Mouse (Mus musculus) testis, adult 2 months (tissue): ENCODE results near the gene Nap1l2.

Source experiments
- CTCF ChIP-seq: fragments of 200-500 bp; IDR thresholded peaks from 2 replicates; pipeline ENCODE4 v1.5.1; 2012; ENCODE audit warnings: low read depth, mild to moderate bottlenecking, inconsistent platforms, low read length, moderate library complexity; ENCODE audit not compliant: control insufficient read depth, insufficient read depth, insufficient replicate concordance
- POLR2A ChIP-seq: fragments of 200-500 bp; IDR thresholded peaks from 2 replicates; pipeline ENCODE4 v1.6.1; 2012; ENCODE audit warnings: low read depth, mild to moderate bottlenecking, inconsistent platforms, low read length, moderate library complexity; ENCODE audit not compliant: control insufficient read depth

GRCm38 (mm10) chrX:103185781-103186430 is 534 bp downstream of the Nap1l2 start:
- TF ChIP-seq CTCF (no peak), POLR2A (no peak)
